27 mouse cellular contexts compared by ENCODE assay signal in genomic region chr9:116728655-116729054, GRCm38 (mm10).
DNase-seq lines count a peak whose midpoint lies in the region; ATAC-seq and TF ChIP-seq lines count a peak whose summit lies in the region.
"Had no signal": no experiment of that assay in that cellular context is flagged by ENCODE, and none has a peak within 500 bp of the region (broad histone marks: within the 10 kb centered on the region; RNA-seq: fewer than 3 reads in every experiment).

No protein-coding gene starts in this region.

- H3K36me3 ChIP-seq in lung, embryonic 14.5 days (ENCODE audit: insufficient read depth) = no peaks in the 10 kb centered on the region
- no peaks in the 10 kb centered on the region for H3K36me3 ChIP-seq in lung, postnatal 0 days (ENCODE audit: insufficient read depth, low read length)
- H3K36me3 ChIP-seq in stomach, embryonic 16.5 days (ENCODE audit: control insufficient read depth, insufficient read depth, low read length) = no peaks in the 10 kb centered on the region
- H3K36me3 ChIP-seq: embryonic facial prominence, embryonic 12.5 days; embryonic facial prominence, embryonic 15.5 days; G1E; heart, embryonic 10.5 days; heart, embryonic 13.5 days had no signal

- H3K9ac ChIP-seq in lung, embryonic 14.5 days = no peak overlapping the region
- H3K9ac ChIP-seq in lung, postnatal 0 days (replicated peaks; ENCODE audit: low read depth) = no peak overlapping the region
- no peak overlapping the region for H3K9ac ChIP-seq in stomach, embryonic 16.5 days (ENCODE audit: low read length)
- H3K9ac ChIP-seq: embryonic facial prominence, embryonic 12.5 days; embryonic facial prominence, embryonic 15.5 days; forebrain, postnatal 0 days; heart, embryonic 13.5 days; hindbrain, embryonic 14.5 days had no signal

- 0 out of 2 replicates have a peak overlapping the region, but pooled peaks have one; percentile 7 for H3K4me2 ChIP-seq in lung, embryonic 14.5 days
- H3K4me2 ChIP-seq in lung, postnatal 0 days (replicated peaks; ENCODE audit: low read depth, low read length) = no peak overlapping the region
- no peak overlapping the region for H3K4me2 ChIP-seq in stomach, embryonic 16.5 days (ENCODE audit: low read depth, low read length)
- H3K4me2 ChIP-seq: embryonic facial prominence, embryonic 12.5 days; embryonic facial prominence, embryonic 15.5 days; heart, embryonic 13.5 days; hindbrain, embryonic 14.5 days had no signal

- peak; percentile 64 for TF ChIP-seq EP300 in lung, postnatal 0 days (IDR thresholded peaks at IDR 0.05)

- H3K4me1 ChIP-seq in lung, embryonic 14.5 days (ENCODE audit: insufficient read depth) = no peaks in the 10 kb centered on the region
- H3K4me1 ChIP-seq in lung, postnatal 0 days (ENCODE audit: insufficient read depth, low read depth, low read length) = no peaks in the 10 kb centered on the region
- H3K4me1 ChIP-seq in stomach, embryonic 16.5 days (ENCODE audit: control insufficient read depth, insufficient read depth, low read length) = no peaks in the 10 kb centered on the region
- H3K4me1 ChIP-seq: embryonic facial prominence, embryonic 12.5 days; embryonic facial prominence, embryonic 15.5 days; heart, embryonic 13.5 days had no signal

- H3K9me3 ChIP-seq in lung, embryonic 14.5 days (ENCODE audit: low read depth, low read length) = no peaks in the 10 kb centered on the region
- H3K9me3 ChIP-seq in lung, postnatal 0 days (ENCODE audit: low read length) = no peaks in the 10 kb centered on the region
- H3K9me3 ChIP-seq in stomach, embryonic 16.5 days (replicated peaks; ENCODE audit: control insufficient read depth, low read length) = no peaks in the 10 kb centered on the region
- H3K9me3 ChIP-seq: embryonic facial prominence, embryonic 12.5 days; embryonic facial prominence, embryonic 15.5 days; heart, embryonic 10.5 days; heart, embryonic 13.5 days had no signal

- DNase-seq in lung, embryonic 14.5 days = peak; percentile 93
- DNase-seq in lung, postnatal 4 days = no peak
- peak; percentile 80 for DNase-seq in lung, postnatal 0 days (ENCODE audit: low spot score)
- no peak for DNase-seq in lung, adult 18-20 months
- peak; percentile 15 for DNase-seq in lung, postnatal 25 days (ENCODE audit: low spot score)
- no peak for DNase-seq in frontal cortex, postnatal 14 days (ENCODE audit: low spot score in 2 of 2)
- no peak for DNase-seq in layer of hippocampus, adult 11-12 months (ENCODE audit: low spot score)
- DNase-seq: adrenal gland, adult 2 months; adrenal gland, postnatal 14 days; cerebellum, adult 11 months; cerebellum, adult 2 months; cerebellum, adult 9-11 months; cerebellum, postnatal 25 days; forebrain, postnatal 0 days; gastrocnemius, postnatal 25 days; heart, adult 2 months; heart, postnatal 14 days; heart, postnatal 4 days had no signal

- no peak for TF ChIP-seq CTCF in lung, embryonic 14.5 days (IDR thresholded peaks at IDR 0.05; ENCODE audit: low read depth)
- TF ChIP-seq CTCF in lung, postnatal 0 days (IDR thresholded peaks at IDR 0.05) = no peak

- H3K27ac ChIP-seq in lung, embryonic 14.5 days (ENCODE audit: low read depth) = peak overlapping the region; percentile 65
- H3K27ac ChIP-seq in lung, postnatal 0 days (ENCODE audit: low read length) = no peak overlapping the region
- H3K27ac ChIP-seq in stomach, embryonic 16.5 days (ENCODE audit: low read length) = peak overlapping the region; percentile 44; the same call in 1 of the 2 replicates
- H3K27ac ChIP-seq: embryonic facial prominence, embryonic 12.5 days; embryonic facial prominence, embryonic 15.5 days; heart, adult 2 months; heart, embryonic 10.5 days; heart, embryonic 13.5 days; hindbrain, embryonic 14.5 days had no signal

- 31% methylated on average over 7 of the region's 7 CpGs for WGBS in lung, embryonic 14.5 days
- WGBS in lung, postnatal 0 days = 45% methylated on average over 7 of the region's 7 CpGs
- WGBS in stomach, embryonic 16.5 days = 41% methylated on average over 7 of the region's 7 CpGs

- ATAC-seq in lung, embryonic 14.5 days (ENCODE audit: insufficient read depth) = peak; percentile 85
- peak; percentile 77 for ATAC-seq in lung, postnatal 0 days
- ATAC-seq in stomach, embryonic 16.5 days (ENCODE audit: insufficient read depth, low FRiP score) = no peak
- ATAC-seq: forebrain, embryonic 14.5 days; forebrain, postnatal 0 days had no signal

- no peaks in the 10 kb centered on the region for H3K27me3 ChIP-seq in lung, embryonic 14.5 days (ENCODE audit: insufficient read depth, low read length)
- no peaks in the 10 kb centered on the region for H3K27me3 ChIP-seq in lung, postnatal 0 days (replicated peaks; ENCODE audit: insufficient read depth, low read length)
- H3K27me3 ChIP-seq in stomach, embryonic 16.5 days (ENCODE audit: control insufficient read depth, insufficient read depth, low read length) = no peaks in the 10 kb centered on the region
- H3K27me3 ChIP-seq: CH12.LX; embryonic facial prominence, embryonic 12.5 days; embryonic facial prominence, embryonic 15.5 days; heart, embryonic 13.5 days had no signal

- no peak overlapping the region for H3K4me3 ChIP-seq in lung, embryonic 14.5 days (ENCODE audit: low read depth, low read length)
- no peak overlapping the region for H3K4me3 ChIP-seq in lung, postnatal 0 days (ENCODE audit: low read depth, low read length)
- no peak overlapping the region for H3K4me3 ChIP-seq in stomach, embryonic 16.5 days (replicated peaks; ENCODE audit: low read length)
- H3K4me3 ChIP-seq: embryonic facial prominence, embryonic 12.5 days; embryonic facial prominence, embryonic 15.5 days; heart, adult 2 months; heart, embryonic 10.5 days; heart, embryonic 13.5 days had no signal

Comparison
In these comparisons a context has a peak if more than half of its experiments do, and no peak if none do; other contexts are left out.
1. DNase-seq: peak in lung, embryonic 14.5 days (single experiment), lung, postnatal 0 days (single experiment) and lung, postnatal 25 days (single experiment); none in lung, postnatal 4 days (0 of 2), lung, adult 18-20 months (0 of 2), frontal cortex, postnatal 14 days (0 of 2) and layer of hippocampus, adult 11-12 months (single experiment).